In the genomic region with DNA sequence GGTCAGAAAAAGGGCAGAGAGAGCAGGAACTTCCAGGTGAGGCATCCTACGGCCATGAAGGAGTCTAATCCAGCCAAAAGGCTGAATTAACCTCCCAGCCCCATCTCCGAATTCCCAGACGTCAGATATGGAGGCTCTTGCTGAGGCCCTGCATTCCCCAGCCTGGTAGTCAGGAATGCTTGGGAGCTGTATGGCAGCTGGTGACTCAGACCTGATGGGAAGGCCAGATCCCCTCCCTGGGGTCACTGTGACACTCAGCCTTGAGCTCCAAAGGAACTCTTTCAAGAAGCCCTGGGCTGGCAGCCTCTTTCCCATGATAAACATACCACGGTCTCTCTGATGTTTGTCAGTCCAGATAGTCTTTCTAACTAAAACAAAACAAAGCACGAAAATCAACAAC, we compare ENCODE assay signal across 17 mouse cellular contexts. TPM values are rescaled to one million over a fixed set of nuclear protein-coding genes. Genes with fewer than 3 reads are reported as not detected.
DNase-seq lines count a peak whose midpoint lies in the region; ATAC-seq and TF ChIP-seq lines count a peak whose summit lies in the region.
"Had no signal": no experiment of that assay in that cellular context is flagged by ENCODE, and none has a peak within 500 bp of the region (broad histone marks: within the 10 kb centered on the region; RNA-seq: fewer than 3 reads in every experiment).

No protein-coding gene starts in this region.

- peak overlapping the region; percentile 45 for H3K27ac ChIP-seq in heart, embryonic 12.5 days (ENCODE audit: poor library complexity, severe bottlenecking)
- H3K27ac ChIP-seq in heart, adult 2 months = no peak overlapping the region
- H3K27ac ChIP-seq: embryonic facial prominence, embryonic 15.5 days; hindbrain, embryonic 13.5 days; liver, embryonic 13.5 days had no signal

- peak overlapping the region; percentile 30; the same call in 1 of the 2 replicates for H3K9ac ChIP-seq in heart, embryonic 12.5 days
- H3K9ac ChIP-seq in heart, adult 2 months (ENCODE audit: low read depth, low read length) = no peak overlapping the region
- H3K9ac ChIP-seq: embryonic facial prominence, embryonic 15.5 days; hindbrain, embryonic 13.5 days; liver, embryonic 13.5 days had no signal

- no peaks in the 10 kb centered on the region for H3K9me3 ChIP-seq in heart, embryonic 12.5 days (replicated peaks)
- H3K9me3 ChIP-seq: embryonic facial prominence, embryonic 15.5 days; hindbrain, embryonic 13.5 days; liver, embryonic 13.5 days had no signal

- no peaks in the 10 kb centered on the region for H3K36me3 ChIP-seq in heart, embryonic 12.5 days
- H3K36me3 ChIP-seq in heart, adult 2 months (ENCODE audit: control insufficient read depth, insufficient read depth, low read length) = no peaks in the 10 kb centered on the region
- H3K36me3 ChIP-seq: embryonic facial prominence, embryonic 15.5 days; hindbrain, embryonic 13.5 days; liver, embryonic 13.5 days had no signal

- H3K27me3 ChIP-seq in heart, embryonic 12.5 days (replicated peaks) = no peaks in the 10 kb centered on the region
- no peaks in the 10 kb centered on the region for H3K27me3 ChIP-seq in heart, adult 2 months (ENCODE audit: control insufficient read depth, insufficient read depth, low read length)
- H3K27me3 ChIP-seq: embryonic facial prominence, embryonic 15.5 days; hindbrain, embryonic 13.5 days; liver, embryonic 13.5 days had no signal

- no peak for TF ChIP-seq POLR2A in heart, adult 2 months (IDR thresholded peaks at IDR 0.05; ENCODE audit: insufficient read depth, low read depth, low read length)

- H3K4me2 ChIP-seq in heart, embryonic 12.5 days = no peak overlapping the region
- H3K4me2 ChIP-seq: embryonic facial prominence, embryonic 15.5 days; hindbrain, embryonic 13.5 days; liver, embryonic 13.5 days had no signal

- H3K79me2 ChIP-seq in heart, adult 2 months (replicated peaks; ENCODE audit: control insufficient read depth, insufficient read depth, low read length) = no peaks in the 10 kb centered on the region

- TF ChIP-seq CTCF in heart, adult 2 months (IDR thresholded peaks at IDR 0.05) = no peak

- TF ChIP-seq EP300 in heart, adult 2 months (IDR thresholded peaks at IDR 0.05; ENCODE audit: insufficient read depth, low read depth, low read length) = no peak

- 18% methylated on average over 5 of the region's 5 CpGs for whole genome bisulfite sequencing in heart, embryonic 12.5 days
- WGBS in heart, adult 2 months = 58% methylated on average over 5 of the region's 5 CpGs

- no peak overlapping the region for H3K4me3 ChIP-seq in heart, embryonic 12.5 days
- no peak overlapping the region for H3K4me3 ChIP-seq in heart, adult 2 months
- H3K4me3 ChIP-seq: embryonic facial prominence, embryonic 15.5 days; hindbrain, embryonic 13.5 days; liver, embryonic 13.5 days had no signal

- no peak for DNase-seq in heart, adult 2 months
- DNase-seq in ovary, adult 18-20 months (ENCODE audit: low spot score) = peak; percentile 84
- no peak for DNase-seq in ovary, postnatal 14 days (ENCODE audit: low spot score)
- DNase-seq in adrenal gland, adult 8-10 months = peak; percentile 72
- peak; percentile 15 for DNase-seq in yolk sac, embryonic 10.5 days (ENCODE audit: low spot score)
- no peak for DNase-seq in cerebellum, postnatal 10 days
- DNase-seq in urinary bladder, postnatal 10 days (ENCODE audit: low spot score) = no peak
- DNase-seq: cerebellum, postnatal 36 days; gastrocnemius, postnatal 14 days; kidney, postnatal 36 days; liver, embryonic 13.5 days; midbrain, embryonic 14.5 days; spleen, adult 18-20 months had no signal

- ATAC-seq in heart, embryonic 12.5 days (ENCODE audit: insufficient number of reproducible peaks, low FRiP score) = no peak
- ATAC-seq: intestine, postnatal 0 days had no signal

- peaks cover 24% of the 10 kb centered on the region for H3K4me1 ChIP-seq in heart, embryonic 12.5 days (replicated peaks)
- H3K4me1 ChIP-seq in heart, adult 2 months (ENCODE audit: control insufficient read depth, insufficient read depth, low read length) = no peaks in the 10 kb centered on the region
- H3K4me1 ChIP-seq: embryonic facial prominence, embryonic 15.5 days; hindbrain, embryonic 13.5 days had no signal

- intact Hi-C loops in heart, adult 2 months (cut with DNase I) = no loop called here

RNA-seq across cellular contexts. Expression of a gene that starts 30.6 kb away (rescaled TPM):
- polyA plus RNA-seq in heart, embryonic 12.5 days (2016; fragmentation: Nextera tagmentation; extraction: Ambion mirVana) = 31.3 and 32.1 TPM in 2 replicates
- total RNA-seq in heart, adult 2 months (2021) = 10 to 100 TPM; 42.3 to 43.5 TPM
- polyA plus RNA-seq in heart, adult 2 months (2012; rRNA removed) = 9.0 and 16.0 TPM in 2 replicates
- total RNA-seq in adrenal gland, adult 8-10 months (2022) = 10 to 100 TPM; 55.4 to 88.4 (median 70.5) TPM

Comparison
In these comparisons a context has a peak if more than half of its experiments do, and no peak if none do; other contexts are left out.
1. DNase-seq: peak in ovary, adult 18-20 months (single experiment), adrenal gland, adult 8-10 months (single experiment) and yolk sac, embryonic 10.5 days (single experiment); none in heart, adult 2 months (0 of 2), ovary, postnatal 14 days (single experiment), cerebellum, postnatal 10 days (0 of 2) and urinary bladder, postnatal 10 days (single experiment).